Mouse (Mus musculus): ENCODE results near the gene 2210016L21Rik.

Gene 2210016L21Rik

DNA sequence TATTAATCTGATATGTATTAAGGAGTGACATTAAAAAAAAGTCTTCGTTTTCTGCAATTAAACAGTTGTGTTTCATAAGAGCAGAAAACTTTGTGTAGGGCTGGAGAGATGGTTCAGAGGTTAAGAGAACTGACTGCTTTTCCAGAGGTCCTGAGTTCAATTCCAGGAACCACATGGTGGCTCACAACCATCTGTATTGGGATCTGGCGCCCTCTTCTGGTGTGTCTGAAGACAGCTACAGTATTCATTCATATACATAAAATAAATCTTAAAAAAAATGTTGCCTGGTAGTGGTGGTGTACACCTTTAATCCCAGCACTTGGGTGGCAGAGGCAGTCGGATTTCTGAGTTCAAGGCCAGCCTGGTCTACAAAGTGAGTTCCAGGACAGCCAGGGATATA, 820 bp upstream of the 2210016L21Rik start:
- CTCF ChIA-PET = interaction anchor here (0.7 to 1.1 kb wide), 2 partner anchors 35 to 175 kb away, joined by 3 to 6 read pairs; no protein-coding TSS in a partner anchor

DNA sequence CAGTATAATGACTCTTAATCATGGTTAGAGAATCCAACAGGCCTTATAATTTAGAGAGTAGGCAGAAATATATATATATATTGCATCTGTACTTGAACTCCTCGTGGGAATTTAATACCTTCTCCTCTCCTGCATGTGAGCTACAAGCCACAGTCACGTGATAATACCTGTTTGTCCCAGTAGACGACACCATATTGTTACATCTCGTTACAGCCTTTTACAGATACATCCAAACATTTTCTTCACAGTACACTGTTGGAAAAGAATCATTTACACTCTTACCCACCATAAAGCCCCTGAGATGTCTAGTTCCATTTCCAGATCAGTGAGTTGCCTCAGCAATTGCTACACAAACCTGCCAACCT, 790 bp downstream of the 2210016L21Rik start:
- CTCF ChIA-PET = interaction anchor here (0.9 kb wide), 1 partner anchor 66 kb away, joined by 3 read pairs; no protein-coding TSS in a partner anchor

DNA sequence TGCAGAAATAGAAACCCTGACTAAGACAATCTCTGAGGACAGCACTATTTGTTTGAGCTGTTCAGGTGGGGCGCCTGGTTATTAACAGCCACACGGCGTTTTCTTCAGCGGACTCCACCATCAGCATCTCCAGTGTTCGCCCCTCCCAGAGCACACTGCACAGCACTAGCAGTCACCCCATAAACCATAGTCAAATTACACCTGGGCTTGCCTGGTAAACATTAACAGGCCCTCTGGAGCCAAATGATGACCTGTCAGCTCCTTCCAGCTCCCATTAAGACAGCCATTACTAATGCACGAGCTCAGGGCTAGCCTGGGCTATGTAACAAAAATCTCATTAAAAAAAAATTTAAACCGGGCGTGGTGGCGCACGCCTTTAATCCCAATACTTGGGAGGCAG, 3.1 kb downstream of the 2210016L21Rik start:
- CTCF ChIA-PET = no interaction called here

DNA sequence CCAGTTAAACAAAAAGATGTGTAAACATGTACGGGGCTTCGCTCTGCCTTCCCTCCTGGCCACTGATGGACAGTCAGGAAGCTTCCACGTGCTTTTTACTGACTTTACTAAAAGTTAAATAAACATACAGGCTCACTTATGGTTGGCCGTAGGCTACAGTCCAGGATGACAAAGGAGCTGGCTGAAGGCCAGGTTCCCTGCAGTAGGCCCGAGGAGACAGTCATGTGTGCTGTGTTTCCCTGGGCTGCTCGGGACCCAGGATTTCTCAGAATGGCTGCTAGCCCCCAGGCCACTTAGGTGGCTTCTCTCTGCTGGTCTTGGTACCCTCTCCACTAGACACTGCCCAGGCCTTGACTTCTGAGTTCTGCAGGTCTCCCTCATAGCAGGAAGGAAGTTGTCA, 6.9 kb downstream of the 2210016L21Rik start:
- CTCF ChIA-PET = no interaction called here

DNA sequence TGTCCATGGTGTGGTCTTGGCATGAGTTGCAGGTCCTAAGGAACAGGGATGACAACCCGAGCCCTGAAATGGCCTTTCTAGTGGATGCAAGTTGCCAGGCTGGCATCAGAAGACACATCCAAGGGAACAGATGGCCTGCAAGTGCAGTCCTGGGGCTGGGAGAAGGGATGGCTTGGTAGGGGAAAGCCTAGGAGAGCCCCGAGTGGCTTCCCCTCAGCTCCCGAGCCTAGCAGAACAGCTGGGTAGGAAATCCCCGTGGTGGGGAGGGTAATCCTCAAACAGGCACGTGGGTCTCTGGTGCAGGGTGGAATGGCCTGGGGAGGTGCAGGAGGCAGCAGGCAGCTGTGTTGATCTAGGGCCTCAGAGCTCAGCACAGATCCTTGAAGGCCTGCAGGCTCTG, 7.4 kb downstream of the 2210016L21Rik start:
- CTCF ChIA-PET = interaction anchor here (0.7 kb wide), 1 partner anchor 52 kb away, joined by 4 read pairs; the partner anchor contains the start of gene Oasl2

DNA sequence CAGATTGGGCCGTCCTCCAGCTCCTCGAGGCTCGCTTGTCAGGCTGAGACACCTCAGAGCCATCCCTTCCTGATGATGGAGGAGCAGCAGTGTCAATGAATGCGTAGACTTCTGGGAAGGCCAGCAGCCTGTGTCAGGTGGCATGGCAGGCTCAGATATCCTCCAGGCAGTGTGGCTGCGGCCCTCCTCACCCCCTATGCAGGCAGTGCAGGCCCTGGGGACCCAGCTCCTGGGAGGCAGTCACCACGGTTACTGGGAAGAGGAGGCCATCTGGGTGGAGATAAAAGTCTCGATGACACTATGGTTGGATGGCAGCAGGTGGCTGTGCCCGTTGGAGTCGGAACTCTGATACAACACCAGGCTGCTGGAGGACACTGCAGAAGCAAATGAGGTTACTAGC, 7.9 kb downstream of the 2210016L21Rik start:
- CTCF ChIA-PET = interaction anchor here (0.7 kb wide), 1 partner anchor 53 kb away, joined by 4 read pairs; the partner anchor contains the start of gene Oasl2

DNA sequence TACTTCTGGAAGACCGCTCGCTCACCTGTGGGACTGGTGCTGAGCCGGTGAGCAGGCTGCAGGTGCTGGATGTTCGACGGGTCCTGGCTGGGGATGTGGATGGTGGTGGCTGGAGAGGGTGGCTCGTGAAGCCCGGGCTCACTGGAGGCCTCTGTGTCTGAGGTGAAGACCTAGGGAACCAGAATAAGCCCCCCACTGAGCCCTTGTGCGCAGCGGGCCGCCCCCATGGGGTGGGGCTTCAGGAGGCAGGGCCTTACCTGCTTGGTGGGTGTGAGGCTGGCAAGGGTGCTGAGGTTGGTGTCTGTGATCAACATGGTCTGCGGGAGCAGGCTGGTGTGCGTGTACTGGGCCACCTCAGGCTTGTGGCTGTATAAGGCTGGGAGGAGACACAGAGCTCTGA, 8.7 kb downstream of the 2210016L21Rik start:
- CTCF ChIA-PET = no interaction called here

DNA sequence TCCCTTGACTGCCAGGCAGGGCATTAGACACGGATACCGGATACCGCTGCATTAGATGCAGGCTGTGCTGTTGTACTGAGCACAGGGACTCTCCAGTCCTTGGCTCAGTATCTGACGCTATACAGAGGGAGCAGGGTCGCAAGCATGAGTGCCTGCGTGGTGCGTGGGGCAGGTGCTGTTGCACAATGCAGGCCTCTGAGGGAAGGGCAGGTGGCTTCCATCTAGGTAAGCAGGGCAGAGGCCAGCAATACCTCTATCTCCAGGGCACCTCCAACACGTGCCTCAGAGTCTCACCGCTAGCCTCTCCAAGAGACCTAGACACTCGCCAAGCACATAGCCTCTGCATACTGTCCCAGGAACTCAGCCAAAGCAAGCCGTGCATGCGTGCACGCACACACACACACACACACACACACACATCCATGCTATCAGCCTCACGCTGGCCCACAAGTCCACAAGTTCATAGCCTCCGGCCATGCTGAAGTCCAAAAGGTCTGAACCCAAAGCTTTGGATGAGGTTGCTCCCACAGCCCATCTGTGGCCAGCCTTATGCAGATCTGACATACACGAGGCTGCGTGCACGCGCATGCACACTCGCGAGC, 9.4 kb downstream of the 2210016L21Rik start:
- CTCF ChIA-PET = no interaction called here

DNA sequence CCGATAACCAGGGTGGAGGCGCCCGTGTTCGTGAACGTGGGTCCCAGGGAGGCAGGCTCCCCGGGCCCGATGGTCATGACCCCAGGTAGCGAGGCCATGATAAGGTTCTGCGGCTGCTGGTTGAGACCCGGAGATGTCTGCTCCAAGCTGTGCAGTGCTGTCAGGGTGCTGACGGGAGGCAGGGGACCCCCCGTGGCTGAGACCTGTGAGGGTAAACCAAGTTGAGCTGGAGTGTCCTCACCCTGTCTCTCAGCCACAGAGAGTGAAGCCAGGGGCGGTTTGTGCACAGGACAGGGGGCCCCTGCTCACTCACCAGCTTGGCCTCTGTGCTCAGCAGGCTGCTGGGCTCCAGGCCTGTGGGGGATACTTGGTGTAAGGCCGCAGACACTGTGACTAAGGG, 11.4 kb downstream of the 2210016L21Rik start:
- CTCF ChIA-PET = no interaction called here

DNA sequence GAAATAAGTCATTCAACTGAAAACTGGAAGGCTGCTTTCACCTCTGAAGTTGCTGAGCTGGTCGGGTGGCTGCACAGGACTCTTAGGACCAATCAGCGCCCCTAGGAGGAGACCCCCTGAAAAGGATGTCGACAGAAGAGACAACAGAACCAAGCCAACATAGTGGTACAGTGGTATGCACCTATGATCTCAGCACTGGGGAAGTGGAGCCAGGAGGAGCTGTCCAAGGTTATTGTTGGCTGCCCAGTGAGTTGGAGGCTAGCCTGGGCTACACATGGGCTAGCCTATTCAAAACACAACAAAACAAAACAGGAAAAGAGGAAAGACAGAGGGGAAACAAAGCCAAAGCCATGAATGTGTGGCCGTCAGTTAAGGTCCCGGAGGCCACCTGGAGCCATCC, 16.1 kb downstream of the 2210016L21Rik start:
- CTCF ChIA-PET = no interaction called here

DNA sequence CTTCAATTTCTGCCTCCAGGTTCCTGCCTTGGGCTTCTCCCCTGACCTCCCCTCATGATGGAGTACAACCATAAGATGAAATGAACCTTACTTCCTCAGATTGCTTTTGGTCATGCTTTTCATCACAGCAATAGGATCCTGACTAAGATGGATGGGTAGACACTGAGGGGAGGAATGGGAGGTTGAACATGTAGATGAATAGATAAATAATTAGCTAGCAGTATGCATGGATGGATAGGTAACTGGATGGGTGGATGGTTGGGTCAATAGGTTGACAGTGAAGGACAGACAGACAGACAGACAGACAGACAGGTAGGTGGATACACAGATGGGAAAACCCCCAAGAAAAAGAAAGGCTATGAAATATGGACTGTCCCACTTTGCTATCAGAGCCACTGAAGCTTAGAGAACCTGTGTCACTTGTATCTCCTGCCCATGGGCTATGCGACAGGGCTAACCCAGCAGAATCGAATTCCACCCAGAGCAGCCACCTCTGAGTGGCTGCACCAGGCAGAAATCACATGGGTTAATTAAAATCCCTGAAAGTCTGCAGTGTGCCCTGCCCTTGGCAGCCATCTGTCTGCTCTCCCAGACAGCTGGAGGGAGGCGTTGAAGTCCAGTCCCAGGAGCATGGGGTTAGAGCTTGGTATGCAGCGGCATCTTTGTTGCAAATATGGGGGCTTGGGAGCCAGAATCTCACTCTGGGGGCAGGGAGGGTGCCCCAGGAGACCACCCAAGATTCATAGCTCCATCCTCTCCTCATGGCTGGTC, 19.8 kb downstream of the 2210016L21Rik start:
- CTCF ChIA-PET = interaction anchor here (1.1 kb wide), 1 partner anchor 10 kb away, joined by 4 read pairs; no protein-coding TSS in a partner anchor

DNA sequence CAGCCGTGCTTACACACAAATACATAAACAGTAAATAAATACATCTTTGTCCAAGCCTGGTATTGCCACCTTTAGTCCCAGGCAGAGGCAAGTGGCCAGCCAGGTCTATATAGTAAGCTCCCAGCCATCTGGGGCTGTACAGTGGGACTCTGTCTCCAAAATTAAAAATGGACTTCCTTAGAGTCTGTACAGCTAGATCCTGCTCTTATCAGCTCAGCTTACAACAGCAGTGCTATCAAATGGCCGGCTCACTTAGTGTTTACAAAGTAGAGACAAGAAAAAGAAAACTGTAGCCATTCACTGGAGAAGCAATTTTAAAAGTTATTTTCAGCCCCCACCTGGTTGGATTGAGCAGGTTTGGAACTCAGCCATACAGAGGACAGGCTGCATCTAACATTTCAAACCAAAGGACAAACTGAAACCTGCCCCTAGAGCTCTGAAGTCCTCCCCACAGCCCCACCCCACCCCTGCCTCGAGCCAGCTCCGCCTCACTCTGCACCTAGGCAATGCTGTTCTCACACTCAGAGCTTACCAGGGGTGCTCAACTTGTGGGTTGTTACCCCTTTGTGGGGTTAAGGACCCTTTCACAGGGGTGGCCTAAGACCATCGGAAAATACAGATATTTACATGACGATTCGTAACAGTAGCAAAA, 22.5 kb downstream of the 2210016L21Rik start:
- CTCF ChIA-PET = no interaction called here

DNA sequence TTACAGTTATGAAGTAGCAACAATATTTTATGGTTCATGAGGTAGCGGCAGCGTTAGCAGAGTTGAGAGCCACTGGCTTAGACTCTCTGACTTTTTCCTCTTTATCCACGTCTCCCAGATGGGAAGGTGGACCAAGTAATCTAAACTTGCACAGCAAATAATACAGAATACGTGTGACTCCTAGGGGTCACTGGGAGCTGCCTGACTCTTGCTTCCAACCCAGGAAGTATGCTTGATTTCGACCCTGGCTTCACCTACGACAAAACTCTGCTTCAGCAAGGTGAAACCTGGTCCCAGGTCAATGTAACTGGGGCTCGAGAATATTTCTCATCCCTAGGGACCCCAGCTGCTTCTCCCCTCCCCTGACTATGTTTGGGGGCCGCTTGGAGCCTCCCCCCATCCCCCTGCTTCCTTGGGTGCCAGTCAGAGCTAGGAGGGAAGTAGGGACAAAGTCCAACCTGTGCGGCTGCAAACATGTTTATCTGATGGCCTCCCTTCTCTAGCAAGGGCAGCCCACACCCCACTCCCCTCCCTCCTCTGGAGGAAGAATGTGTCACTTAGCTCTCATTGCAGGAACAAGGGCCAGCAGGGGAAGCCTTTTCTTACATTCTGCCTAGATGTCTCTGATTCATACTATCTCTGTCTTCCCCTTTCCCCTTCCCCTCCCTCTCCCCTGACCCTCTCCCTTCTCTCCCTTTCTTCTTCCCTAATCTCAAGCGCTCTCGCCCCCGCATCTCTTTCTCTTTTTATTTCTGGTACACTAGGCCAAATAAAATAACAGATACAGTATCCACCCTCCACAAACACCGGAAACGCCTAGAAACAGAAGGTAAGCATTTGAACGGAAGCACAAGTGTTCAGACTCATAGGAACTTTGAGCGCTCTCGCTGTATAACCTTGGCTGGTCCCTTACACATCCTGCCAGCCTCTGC, 23.3 kb downstream of the 2210016L21Rik start:
- CTCF ChIA-PET = no interaction called here

DNA sequence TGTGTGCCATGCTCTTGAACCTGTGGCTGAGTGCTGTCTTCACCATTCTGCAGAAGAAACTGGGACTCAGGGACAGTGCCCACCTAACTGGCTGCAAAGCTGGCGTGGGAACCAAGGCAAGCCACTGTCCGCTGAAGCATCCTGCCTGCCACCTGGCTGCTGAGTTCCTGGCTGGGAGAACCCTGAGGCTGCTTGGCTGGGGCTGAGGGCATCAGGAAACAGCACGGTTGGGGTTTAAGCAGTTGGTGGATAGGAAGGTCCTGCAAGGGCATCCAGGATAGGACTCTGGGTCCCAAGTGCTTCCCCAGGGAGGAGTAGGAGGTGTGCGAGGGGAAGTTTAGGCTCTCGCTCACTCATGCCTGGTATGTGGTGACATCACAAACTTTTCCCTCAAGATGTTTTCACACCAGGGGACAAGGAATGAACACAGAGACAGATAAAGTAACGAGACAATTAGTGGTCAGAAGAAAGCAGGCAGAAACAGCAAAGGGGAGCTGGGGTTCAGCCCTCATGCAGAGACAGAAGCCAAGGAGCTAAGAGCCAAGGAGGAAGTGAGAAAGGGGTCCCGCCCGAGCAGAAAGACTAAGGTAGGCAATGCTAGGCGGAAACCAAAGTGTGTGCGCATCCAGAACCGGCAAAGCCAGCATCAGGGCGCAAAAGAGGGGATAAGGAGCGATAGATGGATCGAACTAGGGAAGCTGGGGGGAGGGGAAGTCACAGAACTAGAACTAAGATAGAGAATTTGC, 25.7 kb downstream of the 2210016L21Rik start:
- CTCF ChIA-PET = interaction anchor here (0.6 kb wide), 1 partner anchor 223 kb away, joined by 10 read pairs; no protein-coding TSS in a partner anchor

DNA sequence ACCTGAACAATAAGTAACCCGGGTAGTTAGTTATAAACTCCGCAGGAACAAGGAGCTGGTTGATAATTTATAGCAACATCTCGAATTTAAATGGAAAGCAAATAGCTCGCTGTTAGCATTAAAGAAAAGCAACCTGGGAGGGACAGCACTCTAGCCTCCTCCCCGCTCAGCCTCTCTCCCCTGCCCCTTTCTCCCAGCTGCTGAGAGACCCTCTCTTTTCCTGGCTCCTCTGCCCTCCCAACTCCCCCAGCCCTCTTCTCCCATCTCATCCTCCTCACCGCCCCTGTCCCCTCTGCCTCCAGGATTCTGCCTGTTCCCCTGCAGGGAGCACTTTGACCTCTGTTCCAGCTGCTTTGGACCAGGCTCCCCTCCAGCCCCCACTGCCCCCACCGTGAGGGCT, 26.7 kb downstream of the 2210016L21Rik start:
- CTCF ChIA-PET = interaction anchor here (0.6 to 1.0 kb wide), 3 partner anchors 10 to 296 kb away, joined by 3 to 9 read pairs (median 4); no protein-coding TSS in a partner anchor

DNA sequence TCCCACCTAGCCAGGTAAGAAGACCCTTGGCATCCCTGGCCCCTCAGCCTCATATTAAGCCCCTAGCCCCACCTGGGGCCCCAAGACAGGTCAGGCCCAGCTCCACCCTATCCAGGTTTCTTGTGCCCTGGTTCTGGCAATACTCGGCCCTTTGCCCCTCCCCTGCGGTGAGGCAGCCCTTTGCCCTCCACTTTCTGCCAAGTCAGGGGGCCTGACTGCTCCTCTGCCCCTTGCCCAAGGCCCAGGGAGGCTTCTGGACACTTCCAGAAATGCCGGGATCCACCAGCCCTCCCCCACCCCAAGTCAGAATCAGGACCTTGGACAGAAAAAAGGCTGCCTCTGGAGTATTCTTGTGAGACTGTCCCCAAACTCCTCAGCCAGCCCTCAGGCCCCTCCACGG, 27.1 kb downstream of the 2210016L21Rik start:
- CTCF ChIA-PET = interaction anchor here (0.6 to 1.0 kb wide), 4 partner anchors 10 to 296 kb away, joined by 3 to 9 read pairs (median 4); partner anchors contain the start of gene Oasl2

DNA sequence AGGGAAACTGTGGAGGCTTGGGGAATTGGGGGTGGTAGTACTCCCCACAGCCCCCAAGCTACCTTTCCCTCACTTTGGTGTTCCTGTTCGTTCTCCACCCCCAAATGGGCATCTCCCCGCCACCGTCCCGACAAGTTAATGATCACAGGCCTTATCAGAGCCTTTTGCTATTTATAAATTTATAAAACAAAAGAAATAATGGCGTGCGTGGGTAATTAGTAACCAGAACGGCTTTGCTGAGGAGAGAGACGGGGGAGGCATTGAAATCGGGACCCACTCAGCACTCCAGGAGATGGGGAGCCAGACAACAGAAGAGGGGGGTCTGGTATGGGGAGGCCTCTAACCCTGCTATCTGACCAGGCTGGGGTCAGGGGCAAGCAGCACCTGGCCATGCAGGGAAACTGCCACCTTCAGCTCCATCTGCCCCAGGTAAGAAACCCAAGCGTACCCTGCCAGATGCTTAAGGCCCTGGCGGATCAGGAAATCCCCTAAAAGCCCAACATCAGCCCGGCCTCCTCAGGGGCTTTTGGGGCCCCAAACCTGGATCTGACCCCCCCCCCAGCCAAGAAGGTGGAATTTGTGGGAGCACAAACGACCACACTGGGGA, 27.8 kb downstream of the 2210016L21Rik start:
- CTCF ChIA-PET = interaction anchor here (0.6 to 0.7 kb wide), 3 partner anchors 26 to 299 kb away, joined by 3 to 16 read pairs (median 3); partner anchors contain the start of gene Oasl2

DNA sequence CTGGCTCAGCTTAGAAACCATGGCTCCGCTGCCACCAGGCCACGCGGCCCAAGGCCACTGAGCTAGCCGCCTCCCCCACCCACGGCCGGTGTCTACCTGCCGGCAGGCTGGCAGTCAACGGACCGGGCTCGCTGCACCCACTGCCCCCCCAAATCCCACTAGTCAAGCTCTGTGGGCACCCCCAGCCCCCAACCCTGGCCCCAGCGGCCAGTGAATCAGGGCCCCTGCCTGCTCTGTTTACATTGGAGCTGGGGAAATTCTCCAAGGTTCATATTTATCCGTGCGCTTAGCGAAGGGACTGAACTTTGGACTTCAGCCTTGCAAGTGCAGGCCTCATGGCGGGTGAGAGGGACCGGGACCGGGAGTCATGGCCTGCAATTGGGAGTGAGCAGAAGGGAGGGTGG, 28.9 kb downstream of the 2210016L21Rik start, which contains the start of gene Hnf1a:
Gene Hnf1a (minus strand): TSS at position 271 of the 404 bp plus-strand sequence.
- CTCF ChIA-PET = no interaction called here

DNA sequence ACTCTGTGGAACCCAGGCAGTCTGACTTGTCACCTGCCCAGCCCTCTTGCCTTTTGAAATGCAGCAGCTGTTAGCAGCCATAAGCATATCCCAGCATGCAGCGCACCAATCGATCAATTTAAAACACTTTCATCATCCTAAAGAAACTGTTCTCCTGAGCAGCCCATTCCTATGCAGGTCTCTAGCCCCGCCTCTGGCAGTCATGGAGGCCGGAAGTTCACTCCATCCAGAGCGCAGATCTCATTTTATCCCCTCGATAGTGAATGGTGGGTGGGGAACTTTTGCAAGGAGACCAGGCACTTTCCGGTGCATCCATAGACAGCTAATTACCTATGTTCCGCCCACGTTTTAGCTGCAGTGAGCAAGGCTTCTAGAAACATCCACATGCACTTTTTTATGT, 30.2 kb downstream of the 2210016L21Rik start:
- CTCF ChIA-PET = interaction anchor here (0.7 kb wide), 2 partner anchors 11 to 41 kb away, joined by 3 to 4 read pairs; no protein-coding TSS in a partner anchor

DNA sequence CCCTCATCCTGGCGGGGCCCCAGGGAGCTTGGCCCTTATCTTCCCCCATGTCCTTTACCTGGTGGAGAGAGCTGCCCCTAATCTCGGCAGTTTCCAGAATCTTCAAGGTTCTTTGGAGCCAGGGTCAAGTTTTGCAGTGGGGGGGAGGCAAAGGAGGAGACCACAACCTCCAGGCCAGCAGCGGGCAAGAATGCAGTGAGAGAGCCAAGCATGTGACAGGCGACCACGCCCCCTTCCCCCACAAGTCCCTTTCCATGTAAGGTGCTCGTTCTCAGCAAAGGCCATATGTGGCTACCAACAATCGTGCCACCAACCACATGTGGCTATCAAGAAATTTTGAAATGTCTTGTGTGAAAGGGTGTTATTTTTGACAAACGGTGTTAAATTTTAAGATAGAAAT, 31.2 kb downstream of the 2210016L21Rik start:
- CTCF ChIA-PET = interaction anchor here (0.5 kb wide), 1 partner anchor 102 kb away, joined by 3 read pairs; no protein-coding TSS in a partner anchor
